Mouse (Mus musculus): ENCODE measurements at regions not wholly inside any gene's neighbourhood (a gene's known extent, or its start where the extent isn't known, plus 50 kb on each side); places are given as distances from the start of the nearest gene placed in this dataset.

GRCm38 (mm10) chr1:98189991-98190471 is 94.6 kb upstream of the Pam start:
- TF ChIP-seq CTCF (IDR thresholded peaks at IDR 0.05; ENCODE audit: insufficient read depth, low read length) (no peak), POLR2A (IDR thresholded peaks at IDR 0.05; ENCODE audit: borderline replicate concordance, extremely low read depth, low read depth, low read length) (no peak)

Measured in lung, adult 2 months (tissue).